Mouse (Mus musculus): ENCODE data around the gene Mcm3. TPM values are rescaled to one million over a fixed set of nuclear protein-coding genes. Genes with fewer than 3 reads are reported as not detected.

Gene Mcm3
- polyA plus RNA-seq (2012; rRNA removed): 10.2 and 11.5 TPM in 2 replicates

GRCm38 (mm10) chr1:20819771-20820605 lies at the start of gene Mcm3:
Gene Mcm3, minus strand, starts transcription at chr1:20820312.

GRCm38 (mm10) chr1:20790517-20790916 lies 29.6 kb downstream of the Mcm3 start, which contains the start of gene Il17f:
Gene Il17f, minus strand, starts transcription at chr1:20790617.

Other genes with a start within 250 kb of the Mcm3 start
- 0.03 and 0.04 TPM in 2 replicates for gene Pkhd1, start 202.2 kb downstream of the Mcm3 start, polyA plus RNA-seq (2012; rRNA removed)
- gene Il17a, start 89.4 kb downstream of the Mcm3 start, polyA plus RNA-seq (2012; rRNA removed): not detected in 2 replicates
- 0.16 and 0.32 TPM in 2 replicates for gene Il17f, start 29.7 kb downstream of the Mcm3 start, polyA plus RNA-seq (2012; rRNA removed)
- gene Paqr8, start 70.3 kb upstream of the Mcm3 start, polyA plus RNA-seq (2012; rRNA removed): 19.7 and 23.0 TPM in 2 replicates
- gene Efhc1, start 131.3 kb upstream of the Mcm3 start, polyA plus RNA-seq (2012; rRNA removed): 1.3 and 2.4 TPM in 2 replicates

Measured in central nervous system, embryonic 18 days (tissue).